Mouse (Mus musculus) neural tube, embryonic 13.5 days (tissue): ENCODE data around the gene Rbfox3. TPM values are rescaled to one million over a fixed set of nuclear protein-coding genes. Genes with fewer than 3 reads are reported as not detected.
A peak's percentile ranks its signal among the peaks of the same experiment; 100 is the strongest.

ENCODE experiments used
- ATAC-seq: fragments of 200-750 bp; cut with Nextera tagmentation; 2 replicates; pipeline ENCODE4 v1.8.0; 2017; ENCODE audit warnings: low read depth, mild to moderate bottlenecking, moderate TSS enrichment, moderate library complexity
- H3K27ac ChIP-seq: fragments of 300-500 bp; sonication (generic); replicated peaks from 2 replicates; pipeline ENCODE4 v1.5.1; 2015; ENCODE audit warnings: moderate library complexity, mild to moderate bottlenecking, inconsistent platforms
- H3K27me3 ChIP-seq: fragments of 300-500 bp; sonication (generic); 2 replicates; pipeline ENCODE4 v1.6.1; 2015; ENCODE audit warnings: mild to moderate bottlenecking, inconsistent platforms
- H3K36me3 ChIP-seq: fragments of 300-500 bp; sonication (generic); 2 replicates; pipeline ENCODE4 v1.6.1; 2015; ENCODE audit warnings: mild to moderate bottlenecking, inconsistent platforms
- H3K4me1 ChIP-seq: fragments of 300-500 bp; sonication (generic); replicated peaks from 2 replicates; pipeline ENCODE4 v1.6.1; 2015; ENCODE audit warnings: inconsistent platforms
- H3K4me2 ChIP-seq: fragments of 300-500 bp; sonication (generic); 2 replicates; pipeline ENCODE4 v1.6.1; 2015; ENCODE audit warnings: inconsistent platforms, mild to moderate bottlenecking, moderate library complexity
- H3K4me3 ChIP-seq: fragments of 300-500 bp; sonication (generic); 2 replicates; pipeline ENCODE4 v1.5.1; 2015; ENCODE audit warnings: mild to moderate bottlenecking, inconsistent platforms
- H3K9ac ChIP-seq: fragments of 300-500 bp; sonication (generic); 2 replicates; pipeline ENCODE4 v1.6.1; 2015; ENCODE audit warnings: moderate library complexity, mild to moderate bottlenecking, inconsistent platforms
- H3K9me3 ChIP-seq: fragments of 300-500 bp; sonication (generic); 2 replicates; pipeline ENCODE4 v1.6.1; 2016; ENCODE audit warnings: inconsistent platforms
- WGBS: fragments of 180-500 bp; shearing (Covaris S2); methylation state at CpG from one replicate; pipeline ENCODE4 v1.1.7; 2015; 5-methylcytosine and 5-hydroxymethylcytosine counted together
- polyA plus RNA-seq: library from polyadenylated mRNA; unstranded; fragments of >200 nt; fragmentation: Nextera tagmentation; extraction: Ambion mirVana; gene quantifications from 2 replicates; pipeline ENCODE4 v1.2.1, GENCODE M21; 2015

The Rbfox3 gene
- polyA plus RNA-seq, 1 experiment from 2014 or later, result 71.2 TPM

GRCm38 (mm10) chr11:118573000-118573399 is 338.4 kb downstream of the Rbfox3 start:
- Histone ChIP-seq H3K9ac (no peak overlapping the region), H3K4me1 (peaks cover 85% of the 10 kb centered on the region), H3K27ac (no peak overlapping the region)

GRCm38 (mm10) chr11:118570164-118570563 is 341.2 kb downstream of the Rbfox3 start:
- WGBS, result under 1% methylated on average over 27 of the region's 27 CpGs
- ATAC-seq, result peak; percentile 26; the same call in 1 of the 2 replicates
- Histone ChIP-seq H3K27ac (peak overlapping the region; percentile 80), H3K4me1 (peaks cover 80% of the 10 kb centered on the region), H3K4me2 (peak overlapping the region; percentile 82), H3K9me3 (no peaks in the 10 kb centered on the region), H3K4me3 (peak overlapping the region; percentile 49), H3K36me3 (no peaks in the 10 kb centered on the region), H3K27me3 (peaks cover 63% of the 10 kb centered on the region), H3K9ac (peak overlapping the region; percentile 75)

More at GRCm38 (mm10) chr11:118573000-118573399, 338.4 kb downstream of the Rbfox3 start:
- peaks cover 53% of the 10 kb centered on the region for H3K27me3 ChIP-seq
- no peak overlapping the region for H3K4me3 ChIP-seq
- ATAC-seq, result no peak
- no peak overlapping the region for H3K4me2 ChIP-seq
- no peaks in the 10 kb centered on the region for H3K36me3 ChIP-seq
- WGBS, result 77% methylated on average over 7 of the region's 7 CpGs
- H3K9me3 ChIP-seq, result no peaks in the 10 kb centered on the region

DNA sequence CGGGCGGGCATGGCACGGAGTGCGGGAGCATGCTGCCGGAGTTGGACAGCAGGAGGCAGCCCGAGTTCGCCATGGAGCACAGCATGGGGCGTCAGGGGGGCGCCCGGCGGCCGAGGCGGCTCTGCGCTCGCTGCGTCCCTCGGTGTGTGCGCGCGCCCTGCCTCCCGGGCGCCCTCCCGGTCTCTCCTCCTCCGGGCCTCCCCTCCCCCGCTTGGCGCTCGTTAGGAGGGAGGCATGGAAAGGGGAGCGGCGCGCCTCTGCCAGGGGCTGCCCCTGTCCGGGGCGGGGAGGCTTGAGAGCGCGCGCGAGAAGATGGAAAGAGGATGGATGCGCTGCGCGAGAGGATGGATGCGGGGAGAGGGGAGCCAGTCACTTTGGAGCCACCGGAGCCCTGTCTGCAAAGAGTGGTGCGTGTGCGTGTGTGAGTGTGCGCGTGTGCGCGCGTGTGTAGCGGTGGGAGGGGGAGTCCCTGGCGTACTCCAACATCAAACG is 341.8 kb downstream of the Rbfox3 start:
- Histone ChIP-seq H3K9me3 (no peaks in the 10 kb centered on the region), H3K27me3 (peaks cover 63% of the 10 kb centered on the region), H3K36me3 (no peaks in the 10 kb centered on the region), H3K27ac (peak overlapping the region; percentile 80), H3K9ac (peak overlapping the region; percentile 75), H3K4me1 (peaks cover 77% of the 10 kb centered on the region), H3K4me2 (peak overlapping the region; percentile 82), H3K4me3 (peak overlapping the region; percentile 49)
- WGBS, result under 1% methylated on average over 40 of the region's 51 CpGs
- peak; percentile 55; the same call in 1 of the 2 replicates for ATAC-seq

GRCm38 (mm10) chr11:118563877-118564276 is 347.5 kb downstream of the Rbfox3 start:
- 88% methylated on average over 5 of the region's 5 CpGs for WGBS

DNA sequence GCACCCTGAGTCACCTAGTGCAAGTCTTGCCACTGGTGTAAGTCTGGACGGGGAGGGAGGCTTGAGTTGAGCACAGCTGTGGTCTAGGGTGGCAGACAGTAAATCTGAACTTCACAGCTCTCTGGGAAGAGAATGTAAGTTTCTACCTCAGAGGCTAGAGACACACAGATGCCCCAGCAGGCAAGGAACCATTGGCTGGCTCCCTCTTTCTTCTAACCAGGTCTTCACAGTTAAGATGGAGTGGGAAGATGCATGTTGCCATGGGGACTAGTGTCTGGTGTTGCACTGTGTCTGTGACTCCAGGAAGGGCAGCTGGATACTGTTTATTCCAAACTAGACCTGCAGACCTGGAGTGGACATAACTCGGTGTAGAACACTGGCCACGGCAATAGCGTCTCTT is 348.6 kb downstream of the Rbfox3 start:
- H3K9ac ChIP-seq, result no peak overlapping the region
- peaks cover 9% of the 10 kb centered on the region for H3K27me3 ChIP-seq
- H3K4me2 ChIP-seq, result no peak overlapping the region
- peaks cover 22% of the 10 kb centered on the region; the same call in 1 of the 2 replicates for H3K4me1 ChIP-seq
- no peak overlapping the region for H3K4me3 ChIP-seq
- no peak for ATAC-seq
- WGBS, result 81% methylated on average over 4 of the region's 4 CpGs
- no peak overlapping the region for H3K27ac ChIP-seq
- H3K9me3 ChIP-seq, result no peaks in the 10 kb centered on the region
- H3K36me3 ChIP-seq, result no peaks in the 10 kb centered on the region

More at GRCm38 (mm10) chr11:118563877-118564276, 347.5 kb downstream of the Rbfox3 start:
- peaks cover 20% of the 10 kb centered on the region for H3K27me3 ChIP-seq
- no peaks in the 10 kb centered on the region for H3K9me3 ChIP-seq
- H3K27ac ChIP-seq, result no peak overlapping the region
- ATAC-seq, result no peak
- H3K4me2 ChIP-seq, result no peak overlapping the region
- H3K4me3 ChIP-seq, result no peak overlapping the region
- H3K9ac ChIP-seq, result no peak overlapping the region
- H3K36me3 ChIP-seq, result no peaks in the 10 kb centered on the region
- peaks cover 32% of the 10 kb centered on the region for H3K4me1 ChIP-seq

DNA sequence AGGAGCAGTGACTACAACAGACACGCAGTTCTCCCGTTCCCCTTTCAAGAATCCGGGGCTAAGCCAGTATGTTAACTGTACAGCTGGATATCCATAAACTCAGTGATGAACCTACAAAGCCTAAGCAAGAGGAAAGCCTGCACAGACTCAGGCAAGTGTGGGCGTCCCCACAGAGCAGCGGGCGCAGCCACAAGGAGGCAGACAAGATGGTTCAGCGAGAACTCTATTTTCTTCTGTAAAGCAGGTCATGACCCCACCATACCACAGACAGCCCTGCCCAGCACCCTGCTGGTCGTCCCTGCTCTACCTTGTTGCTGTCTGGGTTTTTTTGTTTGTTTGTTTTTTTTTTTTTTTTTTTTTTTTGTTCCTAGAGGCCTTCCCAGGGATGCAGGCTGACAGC is 353.2 kb downstream of the Rbfox3 start:
- Histone ChIP-seq H3K4me3 (no peak overlapping the region), H3K27ac (no peak overlapping the region), H3K4me2 (no peak overlapping the region), H3K4me1 (peaks cover 17% of the 10 kb centered on the region), H3K27me3 (no peaks in the 10 kb centered on the region), H3K36me3 (no peaks in the 10 kb centered on the region), H3K9me3 (no peaks in the 10 kb centered on the region), H3K9ac (no peak overlapping the region)
- WGBS, result 65% methylated on average over 8 of the region's 8 CpGs
- ATAC-seq, result no peak

- Histone ChIP-seq H3K4me3 (no peak overlapping the region), H3K27me3 (no peaks in the 10 kb centered on the region), H3K36me3 (no peaks in the 10 kb centered on the region), H3K27ac (no peak overlapping the region), H3K4me1 (peaks cover 43% of the 10 kb centered on the region), H3K9me3 (no peaks in the 10 kb centered on the region), H3K4me2 (no peak overlapping the region), H3K9ac (no peak overlapping the region)
- WGBS, result 63% methylated on average over 5 of the region's 5 CpGs
- ATAC-seq, result no peak
Measured at GRCm38 (mm10) chr11:118555631-118556030, 355.8 kb downstream of the Rbfox3 start.

GRCm38 (mm10) chr11:118554542-118554941 is 356.9 kb downstream of the Rbfox3 start:
- Histone ChIP-seq H3K9me3 (no peaks in the 10 kb centered on the region), H3K4me3 (no peak overlapping the region), H3K4me1 (peaks cover 54% of the 10 kb centered on the region), H3K4me2 (no peak overlapping the region), H3K27ac (0 out of 2 replicates have a peak overlapping the region, but pooled peaks have one; percentile 13), H3K36me3 (no peaks in the 10 kb centered on the region), H3K27me3 (no peaks in the 10 kb centered on the region), H3K9ac (no peak overlapping the region; the same call in 1 of the 2 replicates)
- WGBS, result 19% methylated on average over 4 of the region's 4 CpGs
- ATAC-seq, result no peak

GRCm38 (mm10) chr11:118553926-118554325 is 357.5 kb downstream of the Rbfox3 start:
- no peak for ATAC-seq
- Histone ChIP-seq H3K4me1 (peaks cover 60% of the 10 kb centered on the region), H3K27ac (no peak overlapping the region), H3K27me3 (no peaks in the 10 kb centered on the region), H3K4me3 (no peak overlapping the region), H3K4me2 (no peak overlapping the region), H3K9me3 (no peaks in the 10 kb centered on the region), H3K9ac (no peak overlapping the region), H3K36me3 (no peaks in the 10 kb centered on the region)
- 21% methylated on average over 4 of the region's 4 CpGs for WGBS

DNA sequence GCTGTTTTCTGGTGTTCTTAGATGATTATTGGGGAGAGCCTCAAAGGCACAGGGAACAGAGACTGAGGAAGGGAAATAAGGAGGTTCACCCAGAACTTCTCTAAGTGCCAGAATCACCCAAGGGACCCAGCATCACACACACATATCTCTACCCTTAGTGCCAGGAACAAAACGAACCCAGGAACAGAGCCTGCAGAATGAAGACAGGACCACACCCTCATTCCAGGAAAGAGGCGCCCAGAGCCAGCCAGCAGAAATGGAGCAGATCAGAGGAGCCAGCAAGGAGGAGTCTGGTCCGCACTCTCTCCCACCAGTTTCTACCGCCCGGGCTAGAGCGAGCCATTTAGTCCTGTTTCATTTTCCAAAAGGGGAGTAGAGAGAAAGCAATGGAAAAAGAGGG is 358.4 kb downstream of the Rbfox3 start:
- Histone ChIP-seq H3K4me1 (peaks cover 64% of the 10 kb centered on the region), H3K36me3 (no peaks in the 10 kb centered on the region), H3K9me3 (no peaks in the 10 kb centered on the region), H3K4me3 (no peak overlapping the region), H3K4me2 (no peak overlapping the region), H3K27me3 (no peaks in the 10 kb centered on the region), H3K27ac (no peak overlapping the region), H3K9ac (no peak overlapping the region)
- WGBS, result 40% methylated on average over 6 of the region's 6 CpGs
- no peak for ATAC-seq

DNA sequence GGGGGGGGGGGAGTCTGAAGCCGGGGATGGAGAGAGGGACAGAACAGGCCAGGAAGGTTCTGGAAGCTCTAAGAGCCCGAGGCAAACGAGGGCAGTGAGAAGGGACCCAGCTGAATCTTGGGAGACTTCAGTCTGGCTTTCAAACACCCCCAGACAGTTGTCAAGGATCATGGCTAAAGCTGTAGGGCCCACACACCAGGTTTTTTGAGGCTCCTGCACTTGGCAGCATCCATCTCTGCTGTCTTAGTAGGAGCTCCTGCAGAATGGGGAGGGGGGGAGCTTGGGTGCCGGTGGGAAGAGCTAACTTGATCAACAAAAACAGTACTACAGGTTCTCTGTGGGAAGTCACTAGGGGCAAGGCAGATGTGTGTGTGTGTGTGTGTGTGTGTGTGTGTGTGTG is 358.9 kb downstream of the Rbfox3 start:
- peak overlapping the region; percentile 82; the same call in 1 of the 2 replicates for H3K27ac ChIP-seq

GRCm38 (mm10) chr11:118551705-118552104 is 359.7 kb downstream of the Rbfox3 start:
- Histone ChIP-seq H3K4me1 (peaks cover 68% of the 10 kb centered on the region), H3K4me3 (no peak overlapping the region), H3K36me3 (no peaks in the 10 kb centered on the region), H3K4me2 (no peak overlapping the region), H3K27me3 (no peaks in the 10 kb centered on the region), H3K9ac (peak overlapping the region; percentile 41), H3K9me3 (no peaks in the 10 kb centered on the region), H3K27ac (peak overlapping the region; percentile 82)
- 43% methylated on average over 3 of the region's 3 CpGs for WGBS
- no peak for ATAC-seq

More for the DNA sequence above, 358.9 kb downstream of the Rbfox3 start:
- Histone ChIP-seq H3K4me3 (no peak overlapping the region), H3K9me3 (no peaks in the 10 kb centered on the region), H3K27me3 (no peaks in the 10 kb centered on the region), H3K4me1 (peaks cover 64% of the 10 kb centered on the region), H3K36me3 (no peaks in the 10 kb centered on the region), H3K9ac (peak overlapping the region; percentile 41; the same call in 1 of the 2 replicates), H3K4me2 (no peak overlapping the region)
- 62% methylated on average over 3 of the region's 4 CpGs for WGBS
- ATAC-seq, result no peak
